Mouse (Mus musculus) brain, embryonic 14.5 days (tissue): Measurements from ENCODE around the gene Mbtps1.

ENCODE experiments used
- CTCF ChIP-seq: fragments of 200-500 bp; IDR thresholded peaks from 2 replicates; pipeline ENCODE4 v1.5.1; 2012; ENCODE audit warnings: inconsistent platforms, mild to moderate bottlenecking, moderate library complexity, borderline replicate concordance; ENCODE audit not compliant: insufficient read depth, insufficient read length; ENCODE audit errors: extremely low read depth
- POLR2A ChIP-seq: fragments of 200-500 bp; IDR thresholded peaks from 2 replicates; pipeline ENCODE4 v1.6.1; 2012; ENCODE audit warnings: mild to moderate bottlenecking, inconsistent platforms, borderline replicate concordance; ENCODE audit not compliant: poor library complexity, insufficient read depth, insufficient read length, severe bottlenecking; ENCODE audit errors: extremely low read depth

DNA sequence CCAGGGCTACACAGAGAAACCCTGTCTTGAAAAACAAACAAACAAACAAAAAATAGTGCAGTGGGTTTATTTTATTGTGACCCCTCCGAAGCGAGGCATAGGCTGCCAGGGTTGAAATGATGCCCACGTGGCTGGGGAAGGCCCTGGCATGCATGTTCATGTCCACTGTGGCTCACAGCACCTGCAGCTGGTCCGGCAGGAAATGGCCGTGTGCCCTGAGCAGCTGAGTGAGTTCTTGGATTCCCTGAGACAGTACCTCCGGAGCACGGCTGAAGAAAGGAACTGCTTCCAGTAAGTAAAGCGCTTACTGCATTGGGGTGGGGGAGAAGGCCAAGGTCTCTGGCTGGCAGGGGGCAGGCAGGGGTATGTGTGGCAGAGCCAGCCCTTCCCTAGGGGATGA lies 90.4 kb downstream of the Mbtps1 start:
- TF ChIP-seq CTCF (no peak), POLR2A (no peak)
